Comparison of ENCODE assay signal across 21 mouse cellular contexts in genomic region chr1:120556926-120557846, GRCm38 (mm10). TPM values are rescaled to one million over a fixed set of nuclear protein-coding genes. Genes with fewer than 3 reads are reported as not detected.
"Had no signal": no experiment of that assay in that cellular context is flagged by ENCODE, and none has a peak within 500 bp of the region (broad histone marks: within the 10 kb centered on the region; RNA-seq: fewer than 3 reads in every experiment).

No protein-coding gene starts in this region.

- DNase-seq: kidney, postnatal 36 days; layer of hippocampus, adult 9-11 months; layer of hippocampus, postnatal 36 days; lung, postnatal 14 days; right cerebral cortex, adult 18-20 months; right cerebral cortex, postnatal 25 days; thymus, postnatal 36 days had no signal

- ATAC-seq: liver, embryonic 12.5 days had no signal

- H3K9me3 ChIP-seq: limb, embryonic 15.5 days; liver, embryonic 12.5 days; lung, embryonic 15.5 days; megakaryocyte, embryonic 14.5 days; neural tube, embryonic 15.5 days had no signal

- H3K27me3 ChIP-seq: limb, embryonic 15.5 days; liver, embryonic 12.5 days; lung, embryonic 15.5 days; neural tube, embryonic 15.5 days had no signal

- H3K27ac ChIP-seq: limb, embryonic 15.5 days; liver, embryonic 12.5 days; lung, embryonic 15.5 days; macrophage; neural tube, embryonic 15.5 days had no signal

- H3K9ac ChIP-seq: limb, embryonic 15.5 days; liver, embryonic 12.5 days; lung, embryonic 15.5 days; neural tube, embryonic 15.5 days had no signal

- H3K36me3 ChIP-seq: limb, embryonic 15.5 days; liver, embryonic 12.5 days; lung, embryonic 15.5 days; neural tube, embryonic 15.5 days had no signal

- H3K4me1 ChIP-seq: limb, embryonic 15.5 days; liver, embryonic 12.5 days; megakaryocyte, embryonic 14.5 days; neural tube, embryonic 15.5 days had no signal

- H3K4me2 ChIP-seq: limb, embryonic 15.5 days; liver, embryonic 12.5 days; lung, embryonic 15.5 days; midbrain, embryonic 11.5 days; neural tube, embryonic 15.5 days had no signal

- H3K4me3 ChIP-seq: limb, embryonic 15.5 days; liver, embryonic 12.5 days; lung, embryonic 15.5 days; megakaryocyte, embryonic 14.5 days; myocyte; neural tube, embryonic 15.5 days had no signal

RNA-seq across cellular contexts. Expression of gene En1, which starts 45.0 kb away (rescaled TPM):
- total RNA-seq: layer of hippocampus, adult 18-20 months; layer of hippocampus, postnatal 36 days; left cerebral cortex, adult 8-10 months; left cerebral cortex, postnatal 25 days had no signal
- polyA plus RNA-seq: liver, embryonic 16.5 days; lung, embryonic 15.5 days; macrophage; small intestine, adult 2 months had no signal

RNA-seq across cellular contexts. Expression of gene Marco, which starts 52.4 kb away (rescaled TPM):
- total RNA-seq: layer of hippocampus, adult 18-20 months; layer of hippocampus, postnatal 36 days; left cerebral cortex, adult 8-10 months; left cerebral cortex, postnatal 25 days had no signal
- polyA plus RNA-seq: limb, embryonic 11.5 days; midbrain, embryonic 11.5 days; myocyte; neural tube, embryonic 15.5 days; small intestine, adult 2 months had no signal
